Mouse (Mus musculus): ENCODE measurements around the gene Babam2.

DNA sequence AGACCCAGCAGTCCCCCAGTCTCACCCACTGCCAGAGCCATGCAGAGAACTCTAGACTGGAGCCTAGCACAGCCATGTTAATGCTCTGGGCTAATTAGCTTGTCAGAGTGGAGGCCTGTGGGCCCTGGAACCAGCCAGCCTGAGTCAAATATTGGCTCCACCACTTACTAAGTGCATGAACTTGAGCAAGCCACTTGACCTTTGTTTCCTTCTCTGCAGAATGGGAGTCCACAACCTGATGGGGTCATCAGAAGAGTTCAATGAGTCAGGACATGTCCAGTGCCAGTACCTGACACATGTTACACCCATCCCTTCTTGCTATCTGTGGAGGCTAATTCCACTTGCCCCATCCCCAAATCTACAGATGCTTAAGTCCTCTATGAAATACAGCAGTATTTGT lies 394.8 kb downstream of the Babam2 start:
- TF ChIP-seq ZNF384 (IDR thresholded peaks at IDR 0.05; ENCODE audit: low read depth, low read length) = no peak
- TF ChIP-seq CHD2 (IDR thresholded peaks at IDR 0.05; ENCODE audit: low read depth, low read length) = no peak
- no peak for TF ChIP-seq MAFK (IDR thresholded peaks at IDR 0.05; ENCODE audit: insufficient read depth, low read depth, low read length)
- no peak for TF ChIP-seq ZC3H11A (IDR thresholded peaks at IDR 0.05; ENCODE audit: borderline replicate concordance, low read depth, low read length)
- TF ChIP-seq HCFC1 (IDR thresholded peaks at IDR 0.05; ENCODE audit: borderline replicate concordance, insufficient read depth, low read length) = no peak

Measured in ES-E14 (cell line).